Mouse (Mus musculus) gastrocnemius, adult 8-10 months (tissue): ENCODE data around the gene Slc25a51. TPM values are rescaled to one million over a fixed set of nuclear protein-coding genes. Genes with fewer than 3 reads are reported as not detected.
"Not testable (repeated sequence)": the region's sequence is repeated elsewhere in the genome, so short reads cannot be mapped to it uniquely, and the experiment has no call there.

ENCODE experiments used
- DNase-seq, 2 experiments: peaks; one replicate each; pipeline ENCODE4 v3.0.0; 2022; ENCODE audit warnings: low spot score in 2 of 2
- microRNA-seq: library from miRNA; unstranded; fragments of <30 nt; microRNA quantifications from one replicate; pipeline ENCODE4 v1.2.0, GENCODE M21; 2022
- total RNA-seq, 4 experiments: library from RNA; stranded (reverse); gene quantifications; 2 replicates each; pipeline ENCODE4 v1.2.4; 2022

The Slc25a51 gene
- total RNA-seq, 4 experiments from 2014 or later: 95.3 to 112 (median 98.9) TPM

DNA sequence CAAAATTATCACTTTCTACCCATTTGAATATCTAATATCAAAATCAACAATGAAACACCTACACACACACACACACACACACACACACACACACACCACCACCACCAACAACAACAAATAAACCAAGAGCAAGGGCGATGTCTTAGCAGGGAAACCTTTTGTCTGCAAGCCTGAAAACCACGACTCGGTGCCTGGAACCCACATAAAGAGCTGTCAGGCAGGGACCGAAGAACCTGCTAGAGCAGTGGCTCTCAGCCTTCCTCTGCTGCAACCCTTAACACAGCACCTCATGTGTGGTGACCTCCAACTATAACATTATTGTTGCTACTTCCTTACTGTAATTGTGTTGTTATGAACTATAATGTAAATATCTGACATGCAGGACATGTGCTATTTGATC is 6.3 kb downstream of the Slc25a51 start:
- no peak for DNase-seq

DNA sequence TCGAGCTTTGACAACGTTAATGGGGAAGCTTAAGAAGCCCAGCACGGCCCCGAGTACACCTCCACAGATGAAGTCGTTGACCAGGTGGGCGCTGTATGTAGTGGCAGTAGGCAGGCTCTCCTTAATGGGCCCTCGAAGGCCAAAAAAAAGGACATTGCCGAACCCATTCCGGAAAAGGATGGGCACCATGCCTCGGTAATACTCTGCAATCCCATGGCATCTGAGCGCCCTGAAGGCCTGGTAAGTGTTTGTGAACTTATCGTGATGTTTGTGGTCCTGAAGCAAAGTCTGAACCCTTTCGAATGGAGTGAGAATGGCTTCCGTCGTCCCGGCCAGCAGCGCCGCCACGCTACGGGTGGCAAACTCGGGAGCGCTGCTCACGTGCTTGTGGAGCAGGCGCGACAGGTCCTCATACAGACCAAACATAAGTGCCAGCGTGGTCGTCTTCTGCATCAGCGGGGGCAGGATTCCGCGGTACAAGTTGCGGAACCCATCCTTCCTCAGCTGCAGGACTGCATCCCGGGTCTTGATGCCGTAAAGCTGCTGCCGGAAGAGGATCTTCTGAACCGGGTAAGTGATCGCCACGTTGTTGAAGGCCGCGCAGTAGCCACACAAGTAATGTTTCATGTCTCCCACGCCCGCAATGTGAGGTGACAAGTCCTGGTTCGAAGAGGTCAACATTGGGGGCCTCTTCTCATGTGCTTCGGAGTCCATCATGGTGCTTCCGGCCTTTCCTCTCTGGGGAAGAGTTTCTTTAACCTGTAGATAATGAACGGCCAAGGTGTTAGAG is 8.9 kb downstream of the Slc25a51 start:
- no peak for DNase-seq

DNA sequence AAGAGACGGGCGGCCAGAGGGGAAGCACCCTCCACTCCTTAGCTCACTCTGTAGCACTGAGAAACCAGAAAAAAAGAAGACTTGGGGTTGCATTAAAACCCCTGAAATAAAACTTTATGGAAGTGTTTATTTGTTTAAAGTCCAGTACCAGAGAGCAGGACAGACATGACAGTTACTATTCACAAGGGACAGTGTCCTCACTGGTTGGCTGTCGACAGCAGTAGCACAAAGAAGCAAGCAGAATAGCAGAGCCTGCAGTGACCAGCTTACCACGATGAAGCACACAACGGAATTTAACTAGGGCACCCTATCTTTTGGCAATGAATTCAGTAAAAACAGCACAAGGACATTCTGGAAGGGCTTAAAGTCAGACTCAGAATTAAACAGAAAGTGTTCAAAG is 10.3 kb downstream of the Slc25a51 start:
- DNase-seq: not testable (repeated sequence)

GRCm38 (mm10) chr4:45396211-45396610 is 12.4 kb downstream of the Slc25a51 start:
- not testable (repeated sequence) for DNase-seq

DNA sequence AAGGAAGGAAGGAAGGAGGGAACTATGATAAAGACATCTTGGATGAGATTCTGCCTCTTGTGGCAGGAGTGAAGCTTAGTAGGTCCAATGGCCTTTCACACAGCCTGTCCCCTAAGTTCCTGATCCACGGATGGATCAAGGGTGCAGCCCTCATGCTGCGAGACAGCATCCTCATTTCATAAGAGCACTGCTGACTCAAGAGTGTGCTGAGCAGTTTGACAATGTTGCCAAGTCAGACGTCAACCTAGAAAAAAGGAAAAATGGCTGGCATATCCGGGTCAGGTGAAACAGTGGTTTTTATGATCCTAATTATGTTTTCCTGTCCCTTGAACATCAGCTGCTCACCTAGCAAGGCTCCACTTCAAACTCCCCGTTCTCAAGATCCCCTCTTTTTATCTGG is 14.9 kb downstream of the Slc25a51 start:
- no peak for DNase-seq

- DNase-seq: no peak
Observed at GRCm38 (mm10) chr4:45392994-45393393, 15.6 kb downstream of the Slc25a51 start.

- no peak for DNase-seq
Observed at GRCm38 (mm10) chr4:45392572-45392971, 16.0 kb downstream of the Slc25a51 start.

DNA sequence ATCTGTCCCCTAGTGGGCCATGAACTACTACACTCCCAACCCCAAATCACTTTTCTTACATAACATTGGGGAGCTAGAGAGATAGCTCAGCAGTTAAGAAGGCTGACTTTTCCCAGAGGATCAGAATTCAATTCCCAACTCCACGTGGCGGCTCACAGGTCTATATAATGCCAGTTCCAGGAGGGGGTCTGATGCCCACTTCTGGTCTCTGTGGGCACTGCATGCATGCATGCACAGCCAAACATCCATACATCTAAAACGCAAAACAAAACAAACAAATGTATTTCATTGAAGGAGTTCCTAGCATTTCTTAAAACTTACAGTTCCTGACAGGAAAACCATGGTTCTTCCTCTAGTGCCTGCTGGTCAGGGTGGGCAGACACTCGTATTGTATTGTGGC is 16.5 kb downstream of the Slc25a51 start:
- DNase-seq: no peak

- not testable (repeated sequence) for DNase-seq
Observed at GRCm38 (mm10) chr4:45387296-45387695, 21.3 kb downstream of the Slc25a51 start.

- DNase-seq: not testable (repeated sequence)
Observed at GRCm38 (mm10) chr4:45382133-45382532, 26.4 kb downstream of the Slc25a51 start.

- DNase-seq: not testable (repeated sequence)
Observed at GRCm38 (mm10) chr4:45380903-45381580, 27.5 kb downstream of the Slc25a51 start.

- no peak for DNase-seq
Observed at GRCm38 (mm10) chr4:45376573-45376972, 32.0 kb downstream of the Slc25a51 start.

- DNase-seq: no peak
Observed at GRCm38 (mm10) chr4:45374879-45375278, 33.7 kb downstream of the Slc25a51 start.

- DNase-seq: no peak
Observed at GRCm38 (mm10) chr4:45371261-45371660, 37.3 kb downstream of the Slc25a51 start.

DNA sequence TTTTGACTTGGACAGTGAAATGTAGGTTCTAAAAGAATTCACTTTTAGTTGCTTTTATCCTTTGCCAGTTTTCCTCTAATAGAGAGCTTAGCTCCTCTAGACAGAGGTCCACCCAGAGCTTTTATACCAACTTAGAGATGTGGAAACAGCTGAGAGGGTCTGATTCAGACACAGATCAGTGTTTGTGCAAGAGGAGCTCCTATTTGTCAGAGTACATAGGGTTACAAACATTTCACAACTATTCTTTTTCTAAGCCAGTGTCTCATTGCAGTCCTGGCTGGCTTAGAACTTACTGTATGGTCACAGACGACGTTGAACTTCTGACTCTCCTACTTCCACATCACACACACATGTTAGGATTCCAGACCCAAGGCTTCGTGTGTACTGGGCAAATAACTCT is 51.9 kb downstream of the Slc25a51 start:
- DNase-seq: no peak

Small RNA genes lying within 50 kb of the gene (microRNA-seq; reads per million reads assigned to microRNA genes)
- gene Gm25692: not detected

Other genes with a start within 250 kb of the Slc25a51 start
- under 1 TPM in 1 of 4 experiments, not detected in 3; 0.04 TPM for gene Frmpd1, start 223.9 kb downstream of the Slc25a51 start, total RNA-seq
- 1 to 10 TPM; 4.5 to 7.3 (median 4.6) TPM for gene Trmt10b, start 111.6 kb downstream of the Slc25a51 start, total RNA-seq
- 10 to 100 TPM in 2 of 4 experiments, 1 to 10 TPM in 2; 8.3 to 10.5 (median 9.8) TPM for gene Dcaf10, start 66.7 kb downstream of the Slc25a51 start, total RNA-seq
- gene Exosc3, start 66.0 kb downstream of the Slc25a51 start, total RNA-seq: 10 to 100 TPM; 11.7 to 15.8 (median 12.8) TPM
- gene Shb, start 123.7 kb upstream of the Slc25a51 start, total RNA-seq: 1 to 10 TPM; 4.1 to 8.8 (median 6.6) TPM